Mouse (Mus musculus) limb, embryonic 14.5 days (tissue): ENCODE data around the gene Gnl3. TPM values are rescaled to one million over a fixed set of nuclear protein-coding genes. Genes with fewer than 3 reads are reported as not detected.
A peak's percentile ranks its signal among the peaks of the same experiment; 100 is the strongest.

Source experiments
- ATAC-seq: fragments of 200-750 bp; cut with Nextera tagmentation; 2 replicates; pipeline ENCODE4 v1.8.0; 2017; ENCODE audit warnings: low read depth, moderate number of reproducible peaks, moderate TSS enrichment; ENCODE audit not compliant: low FRiP score
- DNase-seq: peaks from one replicate; pipeline ENCODE4 v3.0.0-alpha.2; 2015; ENCODE audit warnings: low spot score
- H3K27ac ChIP-seq: fragments of 300-500 bp; sonication (generic); replicated peaks from 2 replicates; pipeline ENCODE4 v1.5.1; 2014; ENCODE audit warnings: low read depth, mild to moderate bottlenecking, low read length, moderate library complexity, mixed read lengths
- H3K27me3 ChIP-seq: fragments of 300-500 bp; sonication (generic); 2 replicates; pipeline ENCODE4 v1.6.1; 2014; ENCODE audit warnings: low read length, mixed read lengths; ENCODE audit not compliant: control insufficient read depth, insufficient read depth
- H3K36me3 ChIP-seq: fragments of 300-500 bp; sonication (generic); 2 replicates; pipeline ENCODE4 v1.6.1; 2014; ENCODE audit warnings: mild to moderate bottlenecking, low read length, moderate library complexity, mixed read lengths; ENCODE audit not compliant: control insufficient read depth, insufficient read depth
- H3K4me1 ChIP-seq: fragments of 300-500 bp; sonication (generic); 2 replicates; pipeline ENCODE4 v1.6.1; 2014; ENCODE audit warnings: antibody characterized with exemption, low read length, mixed read lengths; ENCODE audit not compliant: control insufficient read depth, insufficient read depth
- H3K4me2 ChIP-seq: fragments of 300-500 bp; sonication (generic); replicated peaks from 2 replicates; pipeline ENCODE4 v1.6.1; 2014; ENCODE audit warnings: low read depth, mild to moderate bottlenecking, low read length, moderate library complexity; ENCODE audit not compliant: severe bottlenecking
- H3K4me3 ChIP-seq: fragments of 300-500 bp; sonication (generic); replicated peaks from 2 replicates; pipeline ENCODE4 v1.5.1; 2014; ENCODE audit warnings: low read length
- H3K9ac ChIP-seq: fragments of 300-500 bp; sonication (generic); 2 replicates; pipeline ENCODE4 v1.6.1; 2014; ENCODE audit warnings: mild to moderate bottlenecking, low read depth, low read length, moderate library complexity; ENCODE audit not compliant: severe bottlenecking
- H3K9me3 ChIP-seq: fragments of 300-500 bp; sonication (generic); 2 replicates; pipeline ENCODE4 v1.6.1; 2016; ENCODE audit warnings: low read length; ENCODE audit not compliant: control insufficient read depth
- POLR2A ChIP-seq: fragments of 200-500 bp; IDR thresholded peaks from 2 replicates; pipeline ENCODE4 v1.8.0; 2012; ENCODE audit warnings: inconsistent platforms, mild to moderate bottlenecking, moderate library complexity, borderline replicate concordance; ENCODE audit not compliant: insufficient read depth, insufficient read length; ENCODE audit errors: extremely low read depth
- WGBS: fragments of 180-500 bp; shearing (Covaris S2); extraction: QIAGEN DNeasy Blood & Tissue Kit; methylation state at CpG from one replicate; pipeline ENCODE4 v1.1.7; 2014; 5-methylcytosine and 5-hydroxymethylcytosine counted together
- polyA plus RNA-seq, 2 experiments: library from polyadenylated mRNA; depleted of rRNA in 1 of 2; stranded (reverse) in 1 of 2; unstranded in 1 of 2; fragments of >200 nt; fragmentation: Nextera tagmentation in 1 of 2; extraction: Ambion mirVana in 1 of 2; gene quantifications; 2 replicates each; pipeline versions ENCODE4 v1.2.1 to v1.2.3; 2012 to 2014

Gene Gnl3
- polyA plus RNA-seq (2012; rRNA removed), result 118 and 139 TPM in 2 replicates
- 105 and 117 TPM in 2 replicates for polyA plus RNA-seq (2014; fragmentation: Nextera tagmentation; extraction: Ambion mirVana)

DNA sequence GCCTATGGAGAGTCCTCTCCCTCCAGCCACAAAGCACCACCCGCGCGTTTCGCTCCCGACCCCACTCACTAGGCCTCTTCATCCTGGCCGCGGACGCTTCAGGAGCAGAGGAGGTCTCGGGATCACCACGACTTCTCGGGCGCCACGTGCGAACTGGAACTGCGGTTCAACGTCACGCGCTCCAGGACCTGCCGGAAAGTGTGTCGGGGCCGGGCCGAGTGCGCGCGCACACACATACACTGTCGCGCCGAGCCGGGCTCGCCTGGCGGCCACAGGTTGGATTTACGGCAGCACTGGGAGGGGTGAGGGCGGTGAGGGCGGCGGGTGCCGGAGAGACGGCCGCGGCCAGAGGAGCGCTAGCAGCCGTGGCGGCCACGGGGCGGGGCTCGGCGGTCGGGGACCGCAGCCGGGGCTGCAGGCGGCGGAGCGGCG is at the start of gene Gnl3, which contains the start of gene Pbrm1:
TSS of gene Gnl3 (minus strand) at position 293 of the 432 bp plus-strand sequence.
TSS of gene Pbrm1 (plus strand) at position 279 of the 432 bp plus-strand sequence.
- Histone ChIP-seq H3K27me3 (no peaks in the 10 kb centered on the region), H3K36me3 (peaks cover 43% of the 10 kb centered on the region), H3K9me3 (no peaks in the 10 kb centered on the region), H3K4me2 (peak within 1 kb of the TSS; percentile 65), H3K4me1 (peaks cover 13% of the 10 kb centered on the region), H3K4me3 (peak within 1 kb of the TSS; percentile 48), H3K9ac (peak within 1 kb of the TSS; percentile 95), H3K27ac (peak within 1 kb of the TSS; percentile 97)
- 0 out of 2 replicates have a peak, but pooled peaks have one; percentile 57 for TF ChIP-seq POLR2A
- 0% methylated on average over 40 of the region's 53 CpGs for WGBS
- DNase-seq, result peak; percentile 96
- peak; percentile 97 for ATAC-seq

DNA sequence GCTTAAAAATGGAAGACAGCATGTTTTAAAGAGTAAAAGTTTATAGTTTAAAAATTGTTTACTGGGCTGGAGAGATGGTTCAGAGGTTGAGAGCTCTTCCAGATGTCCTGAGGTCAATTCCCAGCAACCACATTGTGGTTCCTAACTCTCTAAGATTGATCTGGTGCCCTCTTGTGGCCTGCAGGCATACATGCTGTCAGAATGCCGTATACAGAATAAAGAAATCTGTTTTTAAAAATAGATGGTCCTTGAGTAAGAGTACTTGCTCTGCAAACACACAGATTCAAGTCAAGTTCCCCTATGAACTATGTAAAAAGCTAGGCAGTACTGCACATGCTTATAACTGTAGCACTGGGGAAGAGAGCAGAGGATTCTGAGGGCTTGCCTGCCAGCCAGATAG is 43.3 kb upstream of the Gnl3 start:
- TF ChIP-seq POLR2A, result no peak
- peaks cover 78% of the 10 kb centered on the region for H3K36me3 ChIP-seq
- DNase-seq, result no peak
- no peaks in the 10 kb centered on the region for H3K4me1 ChIP-seq
- H3K9ac ChIP-seq, result no peak overlapping the region
- no peak overlapping the region for H3K27ac ChIP-seq
- 59% methylated on average over 1 of the region's 1 CpGs for WGBS
- H3K4me2 ChIP-seq, result no peak overlapping the region
- no peak for ATAC-seq
- H3K9me3 ChIP-seq, result no peaks in the 10 kb centered on the region
- H3K4me3 ChIP-seq, result no peak overlapping the region
- no peaks in the 10 kb centered on the region for H3K27me3 ChIP-seq

DNA sequence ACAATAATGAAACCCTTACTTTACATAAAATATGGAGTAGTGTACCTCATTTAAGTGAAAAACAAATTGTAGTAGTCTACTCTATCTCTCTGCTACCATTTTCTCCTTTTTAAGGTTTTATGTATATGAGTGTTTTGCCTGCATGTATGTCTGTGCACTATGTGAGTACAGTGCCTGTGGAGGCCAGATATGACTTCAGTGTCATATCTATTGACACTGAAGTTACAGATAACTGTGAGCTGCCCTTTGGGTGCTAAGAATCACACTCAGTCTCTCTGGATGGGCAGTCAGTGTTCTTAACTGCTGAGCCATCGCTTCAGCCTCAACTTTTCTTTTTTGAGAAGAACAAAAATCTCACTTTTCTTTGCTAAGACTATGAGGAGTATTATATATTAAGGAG is 26.9 kb upstream of the Gnl3 start:
- H3K36me3 ChIP-seq, result peaks cover 71% of the 10 kb centered on the region
- WGBS, result 91% methylated on average over 1 of the region's 1 CpGs

DNA sequence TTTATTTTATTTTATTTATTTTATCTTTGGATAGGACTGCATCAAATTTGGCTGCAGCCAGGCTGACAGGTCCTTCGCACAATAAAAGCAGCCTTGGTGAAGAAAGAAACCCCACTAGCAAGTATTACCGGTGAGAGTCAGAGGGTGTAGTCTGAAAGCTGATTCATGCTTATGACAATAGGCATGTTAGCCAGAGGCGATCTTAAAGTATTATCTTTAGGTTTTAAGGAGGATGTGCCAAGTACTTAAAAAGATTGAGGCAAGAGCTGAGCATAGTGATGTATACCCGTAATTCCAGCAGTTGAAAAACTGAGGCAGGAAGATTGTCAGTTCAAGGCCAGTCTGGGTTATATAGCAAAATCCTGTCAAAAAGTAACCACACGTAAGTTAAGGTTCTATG is 26.3 kb upstream of the Gnl3 start:
- H3K36me3 ChIP-seq, result peaks cover 69% of the 10 kb centered on the region
- H3K4me2 ChIP-seq, result no peak overlapping the region
- TF ChIP-seq POLR2A, result no peak
- H3K4me3 ChIP-seq, result no peak overlapping the region
- no peak overlapping the region for H3K9ac ChIP-seq
- H3K27ac ChIP-seq, result no peak overlapping the region
- H3K27me3 ChIP-seq, result no peaks in the 10 kb centered on the region
- DNase-seq, result no peak
- ATAC-seq, result no peak
- no peaks in the 10 kb centered on the region for H3K4me1 ChIP-seq
- WGBS, result 94% methylated on average over 5 of the region's 5 CpGs
- no peaks in the 10 kb centered on the region for H3K9me3 ChIP-seq

More for the DNA sequence above, 26.9 kb upstream of the Gnl3 start:
- Histone ChIP-seq H3K9ac (no peak overlapping the region), H3K4me3 (no peak overlapping the region), H3K27me3 (no peaks in the 10 kb centered on the region), H3K4me2 (no peak overlapping the region), H3K27ac (no peak overlapping the region), H3K9me3 (no peaks in the 10 kb centered on the region), H3K4me1 (no peaks in the 10 kb centered on the region)
- DNase-seq (no peak), ATAC-seq (no peak)
- TF ChIP-seq POLR2A, result no peak

DNA sequence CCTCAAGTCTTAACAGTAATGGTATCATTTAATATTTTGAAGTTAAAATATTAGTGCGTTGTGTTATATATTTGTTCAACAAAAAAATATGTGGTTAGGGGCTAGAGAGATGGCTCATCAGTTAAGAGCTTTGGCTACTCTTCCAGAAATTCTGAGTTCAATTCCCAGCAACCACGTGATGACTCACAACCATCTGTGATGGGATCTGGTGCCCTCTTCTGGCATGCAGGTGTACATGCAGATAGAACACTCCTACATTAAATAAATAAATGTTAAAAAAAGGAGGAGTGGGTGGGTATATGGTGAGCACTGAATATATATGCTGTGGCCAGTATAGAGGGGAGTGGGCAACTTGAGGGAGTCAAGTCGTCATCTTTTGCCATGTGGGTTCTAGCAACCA is 6.8 kb upstream of the Gnl3 start:
- no peak overlapping the region for H3K4me2 ChIP-seq
- H3K27ac ChIP-seq, result no peak overlapping the region
- H3K9ac ChIP-seq, result no peak overlapping the region
- no peak overlapping the region for H3K4me3 ChIP-seq
- no peak for TF ChIP-seq POLR2A
- WGBS, result 75% methylated on average over 3 of the region's 3 CpGs
- DNase-seq (no peak), ATAC-seq (no peak)
- no peaks in the 10 kb centered on the region for H3K9me3 ChIP-seq
- H3K4me1 ChIP-seq, result no peaks in the 10 kb centered on the region
- H3K36me3 ChIP-seq, result peaks cover 69% of the 10 kb centered on the region
- no peaks in the 10 kb centered on the region for H3K27me3 ChIP-seq
